Mouse (Mus musculus) heart, adult 2 months (tissue): Measurements from ENCODE around the gene Sarnp. TPM values are rescaled to one million over a fixed set of nuclear protein-coding genes. Genes with fewer than 3 reads are reported as not detected.
A peak's percentile ranks its signal among the peaks of the same experiment; 100 is the strongest.

Experiments
- DNase-seq, 2 experiments: peaks; one replicate each; pipeline ENCODE4 v3.0.0; 2021
- H3K27ac ChIP-seq: fragments of 200-600 bp; 2 replicates; pipeline ENCODE4 v1.8.1; 2022
- H3K27me3 ChIP-seq: fragments of 200-500 bp; 2 replicates; pipeline ENCODE4 v1.6.1; 2012; ENCODE audit warnings: mild to moderate bottlenecking, low read length, inconsistent platforms, mixed read lengths; ENCODE audit not compliant: control insufficient read depth, insufficient read depth
- H3K36me3 ChIP-seq: fragments of 200-500 bp; 2 replicates; pipeline ENCODE4 v1.6.1; 2012; ENCODE audit warnings: low read length, inconsistent platforms; ENCODE audit not compliant: control insufficient read depth, insufficient read depth
- H3K4me1 ChIP-seq: fragments of 200-500 bp; 2 replicates; pipeline ENCODE4 v1.6.1; 2011; ENCODE audit warnings: low read length; ENCODE audit not compliant: control insufficient read depth, insufficient read depth
- H3K4me3 ChIP-seq: fragments of 200-600 bp; 2 replicates; pipeline ENCODE4 v1.8.1; 2022
- H3K79me2 ChIP-seq: fragments of 200-500 bp; replicated peaks from 2 replicates; pipeline ENCODE4 v1.6.1; 2012; ENCODE audit warnings: mild to moderate bottlenecking, inconsistent platforms, low read length, moderate library complexity, mixed read lengths; ENCODE audit not compliant: control insufficient read depth, insufficient read depth
- H3K9ac ChIP-seq: fragments of 200-500 bp; 2 replicates; pipeline ENCODE4 v1.6.1; 2012; ENCODE audit warnings: low read depth, mild to moderate bottlenecking, control low read depth, inconsistent platforms, low read length, mixed read lengths
- CTCF ChIP-seq: fragments of 200-600 bp; IDR thresholded peaks from 2 replicates; pipeline ENCODE4 v1.8.1; 2022; ENCODE audit warnings: antibody characterized with exemption, mild to moderate bottlenecking, moderate library complexity
- EP300 ChIP-seq: fragments of 200-500 bp; IDR thresholded peaks from 2 replicates; pipeline ENCODE4 v1.6.1; 2011; ENCODE audit warnings: low read depth, low read length, control low read depth; ENCODE audit not compliant: insufficient read depth
- POLR2A ChIP-seq: fragments of 200-500 bp; IDR thresholded peaks from 2 replicates; pipeline ENCODE4 v1.6.1; 2011; ENCODE audit warnings: mild to moderate bottlenecking, low read depth, low read length, control low read depth; ENCODE audit not compliant: insufficient read depth
- WGBS: fragments of 180-500 bp; shearing (Covaris S2); methylation state at CpG from one replicate; pipeline ENCODE4 v1.1.7; 2018; 5-methylcytosine and 5-hydroxymethylcytosine counted together
- intact Hi-C: fragments of 180-260 bp; cut with DNase I; formaldehyde crosslinking; loops from one replicate; pipeline ENCODE4 v1.15.1; 2025
- polyA plus RNA-seq: library from polyadenylated mRNA; depleted of rRNA; stranded (reverse); fragments of >200 nt; gene quantifications from 2 replicates; pipeline ENCODE4 v1.2.3, GENCODE M21; 2012; rRNA removed
- total RNA-seq, 2 experiments: library from RNA; stranded (reverse); gene quantifications; 2 replicates each; pipeline ENCODE4 v1.2.3; 2021

The Sarnp gene
- total and polyA plus RNA-seq, 3 experiments, result 14.3 to 43.4 (median 37.2) TPM

DNA sequence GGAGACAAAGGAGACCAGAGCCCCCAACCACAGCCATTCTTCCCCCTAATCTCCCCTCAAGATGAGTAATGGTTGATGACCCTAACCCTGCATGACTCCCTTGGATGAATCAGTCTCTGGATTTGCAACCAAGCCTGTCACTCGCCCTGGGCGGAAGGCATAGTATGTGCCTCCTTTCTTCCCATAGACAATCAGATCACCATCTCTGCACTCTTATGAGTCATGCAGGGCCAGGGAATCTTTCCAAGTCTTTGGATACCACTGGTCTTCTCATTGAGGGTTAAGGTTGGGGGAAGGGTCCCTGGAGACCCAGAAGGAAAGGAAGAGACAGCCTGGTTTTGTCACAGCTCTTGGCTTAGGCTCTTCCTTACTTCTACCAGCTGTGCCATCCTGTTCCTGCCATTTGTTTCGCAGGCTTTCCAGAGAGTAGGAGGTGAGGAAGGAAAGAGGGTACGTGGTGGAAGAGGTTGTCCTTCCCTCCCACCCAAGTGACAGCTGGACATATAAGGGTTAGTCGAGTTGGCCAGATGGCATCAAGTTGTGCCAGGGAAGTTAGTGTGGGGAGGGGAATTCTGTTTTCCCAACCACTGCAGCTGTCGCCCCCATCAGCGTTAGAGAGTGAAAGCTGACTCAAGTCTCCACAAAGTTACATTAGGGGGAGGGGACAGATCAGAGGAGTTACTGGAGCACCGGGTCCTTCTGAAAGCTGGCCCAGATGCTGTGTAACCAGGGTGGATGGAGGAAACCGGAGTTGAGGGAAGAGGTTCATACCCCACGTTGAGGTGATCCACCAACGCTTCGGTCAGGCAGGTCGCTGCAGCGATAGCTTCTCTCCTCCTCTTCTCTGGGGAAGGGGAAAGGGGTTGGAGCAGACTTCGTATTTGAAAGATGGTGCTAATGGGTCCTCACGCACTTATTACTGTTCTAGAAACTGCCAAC lies 105.0 kb downstream of the Sarnp start:
- Histone ChIP-seq H3K27me3 (no peaks in the 10 kb centered on the region), H3K79me2 (no peaks in the 10 kb centered on the region), H3K4me3 (peak overlapping the region; percentile 95), H3K9ac (peak overlapping the region; percentile 47; the same call in 1 of the 2 replicates), H3K36me3 (no peaks in the 10 kb centered on the region), H3K27ac (peak overlapping the region; percentile 98), H3K4me1 (peaks cover 13% of the 10 kb centered on the region)
- intact Hi-C loops, result no loop called here
- no peak for DNase-seq
- 44% methylated on average over 16 of the region's 16 CpGs for WGBS
- no peak for TF ChIP-seq POLR2A

DNA sequence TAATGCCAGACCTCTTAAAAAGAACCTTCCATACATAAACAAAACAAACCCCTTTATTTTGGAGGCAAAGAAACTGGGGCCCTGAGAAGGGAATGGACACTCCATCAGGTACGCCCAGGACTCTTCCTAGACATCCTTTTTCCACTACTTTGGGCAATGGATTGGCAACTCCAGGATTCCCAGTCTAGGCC lies 105.6 kb downstream of the Sarnp start, which contains the start of gene Rdh5:
Gene Rdh5, minus strand, starts transcription at position 67 of the 191 bp plus-strand sequence.
- intact Hi-C loops, result no loop called here
- Histone ChIP-seq H3K79me2 (no peaks in the 10 kb centered on the region), H3K4me3 (peak within 1 kb of the TSS; percentile 95), H3K9ac (peak within 1 kb of the TSS; percentile 90), H3K36me3 (no peaks in the 10 kb centered on the region), H3K4me1 (peaks cover 13% of the 10 kb centered on the region), H3K27ac (peak within 1 kb of the TSS; percentile 98), H3K27me3 (no peaks in the 10 kb centered on the region)
- TF ChIP-seq EP300, result no peak
- TF ChIP-seq CTCF, result no peak
- no peak for TF ChIP-seq POLR2A
- DNase-seq, result no peak
- WGBS, result 16% methylated on average over 1 of the region's 1 CpGs

DNA sequence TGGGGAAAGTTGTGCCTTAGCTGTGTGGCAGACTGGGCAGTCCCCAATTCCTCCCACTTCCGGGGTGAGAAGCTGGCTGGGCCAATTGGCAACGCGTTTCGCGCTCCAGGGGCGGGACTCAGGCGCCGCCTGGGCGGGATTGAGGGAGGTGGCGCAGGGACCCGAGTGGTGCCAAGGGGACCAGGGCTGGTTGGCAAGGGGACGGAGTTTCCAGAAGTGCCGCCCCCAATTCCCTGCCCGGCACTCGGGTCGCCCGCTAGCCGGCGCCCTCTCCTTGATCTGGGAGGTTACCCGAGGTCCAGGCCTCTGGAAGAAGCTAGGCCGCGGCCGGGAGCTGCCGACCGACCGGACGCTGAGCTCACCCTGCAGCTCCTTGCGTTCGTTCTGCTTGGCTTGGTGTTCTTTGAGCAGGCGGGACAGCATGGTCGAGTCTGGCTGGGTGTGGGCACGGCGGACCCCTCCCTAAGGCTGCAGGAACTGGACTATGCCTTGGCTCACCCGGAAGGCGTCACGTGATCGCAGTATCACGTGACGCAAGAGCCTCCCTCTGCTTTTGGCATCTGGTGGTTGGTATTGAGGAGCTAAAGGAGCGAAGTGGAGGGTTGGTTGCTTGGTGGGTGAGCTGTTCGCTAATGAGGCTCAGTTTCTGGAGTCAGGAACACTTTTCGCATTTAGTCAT lies 106.0 kb downstream of the Sarnp start:
- under 1% methylated on average over 42 of the region's 42 CpGs for WGBS
- H3K27me3 ChIP-seq, result no peaks in the 10 kb centered on the region
- no peaks in the 10 kb centered on the region for H3K36me3 ChIP-seq
- TF ChIP-seq POLR2A (peak; percentile 86), EP300 (peak; percentile 53), CTCF (peak; percentile 71)
- H3K4me1 ChIP-seq, result peaks cover 13% of the 10 kb centered on the region
- H3K9ac ChIP-seq, result peak overlapping the region; percentile 90
- no peaks in the 10 kb centered on the region for H3K79me2 ChIP-seq
- peak overlapping the region; percentile 98 for H3K27ac ChIP-seq
- H3K4me3 ChIP-seq, result peak overlapping the region; percentile 95
- peak; percentile 96 to 97 for DNase-seq
- intact Hi-C loops, result no loop called here

DNA sequence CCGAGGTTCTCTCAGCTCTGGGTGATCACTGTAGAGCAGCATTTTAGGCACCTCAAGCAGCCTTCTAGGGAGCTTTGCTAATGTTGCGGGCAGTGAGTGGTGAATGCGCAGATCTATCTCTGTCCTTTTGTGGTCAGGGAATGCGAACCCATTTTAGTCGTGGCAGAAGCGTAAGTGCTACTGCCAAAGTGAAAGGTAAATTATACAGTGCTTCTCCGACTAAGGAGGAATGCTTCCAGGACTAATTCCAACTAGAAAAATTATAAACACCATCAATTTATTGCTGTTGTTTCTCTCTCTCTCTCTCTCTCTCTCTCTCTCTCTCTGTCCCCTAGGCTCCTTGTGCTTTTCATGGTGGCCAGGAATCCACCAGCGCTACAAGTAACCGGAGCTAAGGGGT lies 106.8 kb downstream of the Sarnp start, which contains the start of gene Bloc1s1:
Gene Bloc1s1, minus strand, starts transcription at position 101 of the 400 bp plus-strand sequence.
- WGBS, result 41% methylated on average over 9 of the region's 9 CpGs
- Histone ChIP-seq H3K4me3 (peak within 1 kb of the TSS; percentile 95), H3K27me3 (no peaks in the 10 kb centered on the region), H3K4me1 (peaks cover 17% of the 10 kb centered on the region), H3K27ac (peak within 1 kb of the TSS; percentile 98), H3K79me2 (no peaks in the 10 kb centered on the region), H3K36me3 (no peaks in the 10 kb centered on the region), H3K9ac (peak within 1 kb of the TSS; percentile 90)
- no peak for TF ChIP-seq EP300
- TF ChIP-seq CTCF, result no peak
- TF ChIP-seq POLR2A, result no peak
- DNase-seq, result no peak
- intact Hi-C loops, result no loop called here

Other genes starting within 250 kb of the Sarnp start
- gene Erbb3, start 227.7 kb upstream of the Sarnp start, total RNA-seq, result 1 to 10 TPM; 6.3 to 8.2 TPM
- 5.5 and 7.7 TPM in 2 replicates for gene Erbb3, start 227.7 kb upstream of the Sarnp start, polyA plus RNA-seq
- 100 to 1,000 TPM; 229 to 279 TPM for gene Rps26, start 190.6 kb upstream of the Sarnp start, total RNA-seq
- gene Rps26, start 190.6 kb upstream of the Sarnp start, polyA plus RNA-seq, result 315 and 337 TPM in 2 replicates
- gene Ikzf4, start 171.3 kb upstream of the Sarnp start, total RNA-seq, result 1 to 10 TPM in 1 of 2 experiments, under 1 TPM in 1; 0.97 to 1.8 TPM
- gene Ikzf4, start 171.3 kb upstream of the Sarnp start, polyA plus RNA-seq, result 0.88 TPM in 2 replicates
- 10 to 100 TPM; 25.6 to 26.6 TPM for gene Suox, start 143.3 kb upstream of the Sarnp start, total RNA-seq
- gene Suox, start 143.3 kb upstream of the Sarnp start, polyA plus RNA-seq, result 21.8 and 37.9 TPM in 2 replicates
- 10 to 100 TPM; 72.8 to 80.0 TPM for gene Rab5b, start 121.1 kb upstream of the Sarnp start, total RNA-seq
- gene Rab5b, start 121.1 kb upstream of the Sarnp start, polyA plus RNA-seq, result 68.9 and 111 TPM in 2 replicates
- gene Pmel, start 113.1 kb upstream of the Sarnp start, total RNA-seq, result under 1 TPM; 0.43 to 0.50 TPM
- 0.59 and 0.66 TPM in 2 replicates for gene Pmel, start 113.1 kb upstream of the Sarnp start, polyA plus RNA-seq
- 10 to 100 TPM in 1 of 2 experiments, 1 to 10 TPM in 1; 8.5 to 10.9 TPM for gene Cdk2, start 112.3 kb upstream of the Sarnp start, total RNA-seq
- gene Cdk2, start 112.3 kb upstream of the Sarnp start, polyA plus RNA-seq, result 10.0 and 17.5 TPM in 2 replicates
- 10 to 100 TPM; 11.2 to 12.6 TPM for gene Dgka, start 72.5 kb upstream of the Sarnp start, total RNA-seq
- gene Dgka, start 72.5 kb upstream of the Sarnp start, polyA plus RNA-seq, result 17.5 and 20.3 TPM in 2 replicates
- gene Pym1, start 69.4 kb upstream of the Sarnp start, total RNA-seq, result 1 to 10 TPM; 8.6 to 9.4 TPM
- 7.9 and 10.8 TPM in 2 replicates for gene Pym1, start 69.4 kb upstream of the Sarnp start, polyA plus RNA-seq
- 1 to 10 TPM; 2.8 to 4.4 TPM for gene Mmp19, start 26.4 kb upstream of the Sarnp start, total RNA-seq
- 3.1 and 4.4 TPM in 2 replicates for gene Mmp19, start 26.4 kb upstream of the Sarnp start, polyA plus RNA-seq
- 10 to 100 TPM; 34.1 to 36.4 TPM for gene Dnajc14, start 13.3 kb upstream of the Sarnp start, total RNA-seq
- 8.4 and 11.3 TPM in 2 replicates for gene Dnajc14, start 13.3 kb upstream of the Sarnp start, polyA plus RNA-seq
- gene Tmem198b, start 13.0 kb upstream of the Sarnp start, total RNA-seq, result 1 to 10 TPM; 4.7 to 5.4 TPM
- gene Tmem198b, start 13.0 kb upstream of the Sarnp start, polyA plus RNA-seq, result 11.2 and 11.9 TPM in 2 replicates
- 1 to 10 TPM; 7.8 to 8.1 TPM for gene Ormdl2, start 4.3 kb downstream of the Sarnp start, total RNA-seq
- 15.3 and 23.3 TPM in 2 replicates for gene Ormdl2, start 4.3 kb downstream of the Sarnp start, polyA plus RNA-seq
- 1 to 10 TPM; 2.0 to 2.5 TPM for gene Gdf11, start 74.4 kb downstream of the Sarnp start, total RNA-seq
- 0.78 and 1.1 TPM in 2 replicates for gene Gdf11, start 74.4 kb downstream of the Sarnp start, polyA plus RNA-seq
- 100 to 1,000 TPM; 132 to 156 TPM for gene Cd63, start 83.7 kb downstream of the Sarnp start, total RNA-seq
- gene Cd63, start 83.7 kb downstream of the Sarnp start, polyA plus RNA-seq, result 83.2 and 101 TPM in 2 replicates
- 1 to 10 TPM; 5.2 to 5.9 TPM for gene Rdh5, start 105.6 kb downstream of the Sarnp start, total RNA-seq
- gene Rdh5, start 105.6 kb downstream of the Sarnp start, polyA plus RNA-seq, result 19.4 and 24.9 TPM in 2 replicates
- 100 to 1,000 TPM; 181 to 201 TPM for gene Bloc1s1, start 106.7 kb downstream of the Sarnp start, total RNA-seq
- gene Bloc1s1, start 106.7 kb downstream of the Sarnp start, polyA plus RNA-seq, result 229 and 234 TPM in 2 replicates
- gene Itga7, start 116.5 kb downstream of the Sarnp start, total RNA-seq, result 100 to 1,000 TPM; 140 to 155 TPM
- 151 and 206 TPM in 2 replicates for gene Itga7, start 116.5 kb downstream of the Sarnp start, polyA plus RNA-seq
- not detected for gene Mettl7b, start 143.7 kb downstream of the Sarnp start, total RNA-seq
- 0.18 and 0.53 TPM in 2 replicates for gene Mettl7b, start 143.7 kb downstream of the Sarnp start, polyA plus RNA-seq
- not detected for gene Olfr9, start 172.1 kb downstream of the Sarnp start, total RNA-seq
- not detected in 2 replicates for gene Olfr9, start 172.1 kb downstream of the Sarnp start, polyA plus RNA-seq
- not detected for gene Olfr763, start 193.5 kb downstream of the Sarnp start, total RNA-seq
- not detected in 2 replicates for gene Olfr763, start 193.5 kb downstream of the Sarnp start, polyA plus RNA-seq
- not detected for gene Olfr764-ps1, start 222.6 kb downstream of the Sarnp start, total RNA-seq
- gene Olfr764-ps1, start 222.6 kb downstream of the Sarnp start, polyA plus RNA-seq, result not detected in 2 replicates
- not detected for gene Olfr765, start 232.7 kb downstream of the Sarnp start, total RNA-seq
- gene Olfr765, start 232.7 kb downstream of the Sarnp start, polyA plus RNA-seq, result not detected in 2 replicates